Mouse (Mus musculus) CD8-positive naive resting alpha-beta T cell, adult 2 months (primary cell): ENCODE results near the gene Id2.

Experiments
- DNase-seq, 2 experiments: peaks; one replicate each; pipeline ENCODE4 v3.0.0; 2022; ENCODE audit warnings: low read depth in 2 of 2, low spot score in 2 of 2

Gene Id2

DNA sequence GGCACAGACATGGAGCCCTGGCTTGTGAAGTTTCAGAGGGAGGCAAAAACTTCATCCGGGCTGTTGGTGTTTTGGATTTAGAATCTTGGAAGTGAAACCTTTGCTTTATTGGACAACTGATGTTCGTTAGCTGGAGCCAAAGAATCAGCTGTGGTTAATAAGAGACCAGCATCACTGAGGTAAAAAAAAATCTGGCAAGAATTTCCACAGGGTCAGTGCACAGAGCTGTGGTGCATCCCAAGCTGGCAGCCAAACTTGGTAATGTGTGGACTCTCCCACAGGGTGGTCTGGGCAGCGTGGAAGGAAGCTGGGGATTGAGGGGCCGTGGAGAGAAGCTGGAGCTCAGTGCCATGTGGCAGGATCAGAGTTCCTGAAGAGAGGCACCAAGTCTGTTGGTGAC is 10.0 kb downstream of the Id2 start:
- DNase-seq: no peak

- DNase-seq: no peak
These were observed 13.4 kb downstream of the Id2 start for GRCm38 (mm10) chr12:25083260-25084178.

DNA sequence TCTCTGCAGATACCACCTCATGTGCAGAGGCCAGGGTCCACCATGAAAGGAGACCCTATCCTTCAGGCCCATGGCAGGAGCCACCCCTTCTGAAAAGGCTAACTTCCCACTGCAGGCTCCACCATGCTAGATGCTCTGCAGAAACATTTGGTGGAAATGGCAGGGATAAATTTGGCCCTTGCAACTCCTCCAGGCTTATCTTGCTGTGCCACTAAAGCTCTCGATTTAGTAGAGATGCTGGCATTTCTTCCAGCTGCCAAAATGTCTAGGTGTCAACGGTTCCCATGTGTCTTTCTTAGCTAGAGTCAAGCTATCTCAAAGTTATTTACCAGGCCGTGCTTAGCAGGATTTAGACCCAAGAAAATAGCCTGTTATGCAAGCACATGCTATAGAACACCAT is 22.6 kb downstream of the Id2 start:
- no peak for DNase-seq

GRCm38 (mm10) chr12:25073374-25073773 is 23.6 kb downstream of the Id2 start:
- no peak for DNase-seq

DNA sequence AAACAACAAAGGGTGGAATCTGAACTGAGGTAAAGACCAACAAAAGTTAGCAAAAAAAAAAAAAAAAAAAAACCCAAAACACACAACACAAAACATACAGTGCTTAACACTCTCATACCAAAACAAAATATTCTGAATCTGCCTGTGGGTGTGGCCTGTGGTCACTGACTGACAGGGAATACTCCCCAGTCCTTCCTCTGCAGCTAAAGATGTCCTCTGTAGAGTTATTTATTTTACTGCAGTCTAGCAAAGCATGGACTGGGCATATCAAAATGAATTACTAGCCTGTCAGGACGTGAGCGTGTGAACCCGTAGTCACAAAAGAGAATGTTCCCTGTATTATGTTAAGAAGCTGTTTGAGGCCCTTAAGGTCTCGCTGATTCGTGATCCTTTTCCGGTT is 34.7 kb downstream of the Id2 start:
- DNase-seq: no peak

GRCm38 (mm10) chr12:25060901-25061300 is 36.0 kb downstream of the Id2 start:
- no peak for DNase-seq

- DNase-seq: no peak
These were observed 37.3 kb downstream of the Id2 start for GRCm38 (mm10) chr12:25059487-25060200.

GRCm38 (mm10) chr12:25054963-25055362 is 42.0 kb downstream of the Id2 start:
- DNase-seq: no peak

- no peak for DNase-seq
These were observed 42.4 kb downstream of the Id2 start for GRCm38 (mm10) chr12:25054511-25054910.

GRCm38 (mm10) chr12:25049253-25049652 is 47.7 kb downstream of the Id2 start:
- no peak for DNase-seq

GRCm38 (mm10) chr12:25044579-25044978 is 52.4 kb downstream of the Id2 start:
- no peak for DNase-seq

DNA sequence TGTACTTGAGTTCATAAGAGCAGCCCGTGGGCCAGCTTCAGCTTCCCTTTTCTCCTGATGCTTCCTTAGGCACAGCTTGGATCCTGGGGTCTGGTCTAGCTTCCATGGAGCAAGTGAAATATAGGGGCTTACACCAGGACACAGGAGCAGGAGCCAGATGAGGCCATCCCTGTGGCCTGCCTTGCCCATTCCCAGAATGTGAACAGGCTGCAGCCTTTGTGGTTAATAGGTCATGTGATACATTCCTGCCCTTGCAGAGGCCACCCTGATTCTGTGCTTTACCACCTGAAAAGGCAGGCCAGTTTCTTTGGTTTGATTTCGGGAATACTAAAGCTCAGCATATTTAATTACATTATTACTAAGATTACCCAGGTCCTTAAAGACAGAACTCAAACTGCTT is 52.9 kb downstream of the Id2 start:
- DNase-seq: no peak
